Mouse (Mus musculus) neural tube, embryonic 11.5 days (tissue): ENCODE data around the gene Capn12. TPM values are rescaled to one million over a fixed set of nuclear protein-coding genes. Genes with fewer than 3 reads are reported as not detected.

Experiments used
- ATAC-seq: fragments of 200-750 bp; cut with Nextera tagmentation; 2 replicates; pipeline ENCODE4 v1.8.0; 2017; ENCODE audit warnings: moderate number of reproducible peaks, mild to moderate bottlenecking, moderate TSS enrichment, moderate library complexity; ENCODE audit not compliant: insufficient read depth, low FRiP score, low TSS enrichment
- DNase-seq: peaks from one replicate; pipeline ENCODE4 v3.0.0-alpha.2; 2015; ENCODE audit warnings: low spot score
- H3K27ac ChIP-seq: fragments of 300-500 bp; sonication (generic); 2 replicates; pipeline ENCODE4 v1.5.1; 2014; ENCODE audit warnings: low read depth, mild to moderate bottlenecking, low read length
- H3K27me3 ChIP-seq: fragments of 300-500 bp; sonication (generic); 2 replicates; pipeline ENCODE4 v1.6.1; 2014; ENCODE audit warnings: mild to moderate bottlenecking, low read length, mixed read lengths; ENCODE audit not compliant: control insufficient read depth, insufficient read depth
- H3K36me3 ChIP-seq: fragments of 300-500 bp; sonication (generic); 2 replicates; pipeline ENCODE4 v1.6.1; 2014; ENCODE audit warnings: mild to moderate bottlenecking, low read length, moderate library complexity, mixed read lengths; ENCODE audit not compliant: control insufficient read depth, insufficient read depth
- H3K4me1 ChIP-seq: fragments of 300-500 bp; sonication (generic); 2 replicates; pipeline ENCODE4 v1.6.1; 2014; ENCODE audit warnings: low read length, mixed read lengths; ENCODE audit not compliant: control insufficient read depth, insufficient read depth
- H3K4me2 ChIP-seq: fragments of 300-500 bp; sonication (generic); 2 replicates; pipeline ENCODE4 v1.6.1; 2014; ENCODE audit warnings: low read depth, mild to moderate bottlenecking, moderate library complexity
- H3K4me3 ChIP-seq: fragments of 300-500 bp; sonication (generic); 2 replicates; pipeline ENCODE4 v1.5.1; 2014; ENCODE audit warnings: low read depth, low read length
- H3K9ac ChIP-seq: fragments of 300-500 bp; sonication (generic); 2 replicates; pipeline ENCODE4 v1.6.1; 2014; ENCODE audit warnings: mild to moderate bottlenecking, low read length
- H3K9me3 ChIP-seq: fragments of 300-500 bp; sonication (generic); 2 replicates; pipeline ENCODE4 v1.6.1; 2016; ENCODE audit warnings: low read length; ENCODE audit not compliant: control insufficient read depth
- WGBS: fragments of 180-500 bp; shearing (Covaris S2); extraction: QIAGEN DNeasy Blood & Tissue Kit; methylation state at CpG from one replicate; pipeline ENCODE4 v1.1.7; 2014; 5-methylcytosine and 5-hydroxymethylcytosine counted together
- polyA plus RNA-seq: library from polyadenylated mRNA; unstranded; fragments of >200 nt; fragmentation: Nextera tagmentation; extraction: Ambion mirVana; gene quantifications from 2 replicates; pipeline ENCODE4 v1.2.1, GENCODE M21; 2014

Capn12 gene
- polyA plus RNA-seq, 1 experiment from 2014 or later, result 0.21 TPM

- Histone ChIP-seq H3K9ac (no peak overlapping the region), H3K4me1 (peaks cover 32% of the 10 kb centered on the region), H3K27ac (no peak overlapping the region), H3K27me3 (no peaks in the 10 kb centered on the region), H3K4me3 (no peak overlapping the region), H3K36me3 (peaks cover 4% of the 10 kb centered on the region), H3K4me2 (no peak overlapping the region), H3K9me3 (no peaks in the 10 kb centered on the region)
- DNase-seq, result no peak
- WGBS, result 90% methylated on average over 3 of the region's 3 CpGs
- ATAC-seq, result no peak
Observed at GRCm38 (mm10) chr7:28921178-28921577, 40.0 kb downstream of the Capn12 start.

- no peak overlapping the region for H3K9ac ChIP-seq
- DNase-seq (no peak), ATAC-seq (no peak)
- H3K4me1 ChIP-seq, result peaks cover 33% of the 10 kb centered on the region
- no peak overlapping the region for H3K4me2 ChIP-seq
- WGBS, result 91% methylated on average over 8 of the region's 8 CpGs
- no peaks in the 10 kb centered on the region for H3K9me3 ChIP-seq
- no peaks in the 10 kb centered on the region for H3K27me3 ChIP-seq
- H3K36me3 ChIP-seq, result peaks cover 3% of the 10 kb centered on the region; the same call in 1 of the 2 replicates
- no peak overlapping the region for H3K27ac ChIP-seq
- no peak overlapping the region for H3K4me3 ChIP-seq
Observed at GRCm38 (mm10) chr7:28921722-28922465, 40.7 kb downstream of the Capn12 start.

- no peak overlapping the region for H3K27ac ChIP-seq
- H3K9ac ChIP-seq, result no peak overlapping the region
- WGBS, result 84% methylated on average over 4 of the region's 4 CpGs
- ATAC-seq (no peak), DNase-seq (no peak)
- peaks cover under 1% of the 10 kb centered on the region; the same call in 1 of the 2 replicates for H3K36me3 ChIP-seq
- H3K4me2 ChIP-seq, result no peak overlapping the region
- no peaks in the 10 kb centered on the region for H3K27me3 ChIP-seq
- no peak overlapping the region for H3K4me3 ChIP-seq
- no peaks in the 10 kb centered on the region for H3K9me3 ChIP-seq
- peaks cover 33% of the 10 kb centered on the region for H3K4me1 ChIP-seq
Observed at GRCm38 (mm10) chr7:28922606-28923005, 41.4 kb downstream of the Capn12 start.

- no peaks in the 10 kb centered on the region for H3K27me3 ChIP-seq
- H3K4me3 ChIP-seq, result no peak overlapping the region
- H3K9me3 ChIP-seq, result no peaks in the 10 kb centered on the region
- peaks cover 33% of the 10 kb centered on the region for H3K4me1 ChIP-seq
- no peaks in the 10 kb centered on the region for H3K36me3 ChIP-seq
- WGBS, result 4% methylated on average over 4 of the region's 4 CpGs
- H3K9ac ChIP-seq, result peak overlapping the region; percentile 15; the same call in 1 of the 2 replicates
- DNase-seq (peak; percentile 47), ATAC-seq (no peak)
- H3K27ac ChIP-seq, result peak overlapping the region; percentile 56; the same call in 1 of the 2 replicates
- H3K4me2 ChIP-seq, result no peak overlapping the region; the same call in 1 of the 2 replicates
Observed at GRCm38 (mm10) chr7:28923865-28924291, 42.7 kb downstream of the Capn12 start.

GRCm38 (mm10) chr7:28924802-28925201 is 43.6 kb downstream of the Capn12 start:
- no peaks in the 10 kb centered on the region for H3K36me3 ChIP-seq
- peaks cover 33% of the 10 kb centered on the region for H3K4me1 ChIP-seq
- no peaks in the 10 kb centered on the region for H3K27me3 ChIP-seq
- no peak for DNase-seq
- H3K9ac ChIP-seq, result no peak overlapping the region
- no peak overlapping the region for H3K4me3 ChIP-seq
- no peaks in the 10 kb centered on the region for H3K9me3 ChIP-seq
- H3K4me2 ChIP-seq, result no peak overlapping the region
- 72% methylated on average over 3 of the region's 3 CpGs for WGBS
- ATAC-seq, result no peak
- H3K27ac ChIP-seq, result peak overlapping the region; percentile 40

GRCm38 (mm10) chr7:28925317-28925716 is 44.1 kb downstream of the Capn12 start:
- 46% methylated on average over 9 of the region's 9 CpGs for WGBS
- peak overlapping the region; percentile 40; the same call in 1 of the 2 replicates for H3K27ac ChIP-seq
- H3K4me1 ChIP-seq, result peaks cover 33% of the 10 kb centered on the region
- H3K36me3 ChIP-seq, result no peaks in the 10 kb centered on the region
- H3K27me3 ChIP-seq, result no peaks in the 10 kb centered on the region
- no peak overlapping the region for H3K4me2 ChIP-seq
- ATAC-seq, result no peak
- H3K9me3 ChIP-seq, result no peaks in the 10 kb centered on the region
- DNase-seq, result peak; percentile 36
- H3K4me3 ChIP-seq, result no peak overlapping the region
- no peak overlapping the region for H3K9ac ChIP-seq

- H3K27ac ChIP-seq, result 0 out of 2 replicates have a peak overlapping the region, but pooled peaks have one; percentile 14
- no peaks in the 10 kb centered on the region for H3K36me3 ChIP-seq
- H3K4me2 ChIP-seq, result no peak overlapping the region
- ATAC-seq, result no peak
- peaks cover 33% of the 10 kb centered on the region for H3K4me1 ChIP-seq
- no peak overlapping the region for H3K4me3 ChIP-seq
- no peak for DNase-seq
- WGBS, result 77% methylated on average over 2 of the region's 2 CpGs
- no peaks in the 10 kb centered on the region for H3K27me3 ChIP-seq
- no peaks in the 10 kb centered on the region for H3K9me3 ChIP-seq
- H3K9ac ChIP-seq, result no peak overlapping the region
Observed at GRCm38 (mm10) chr7:28926172-28926571, 45.0 kb downstream of the Capn12 start.

GRCm38 (mm10) chr7:28929381-28929780 is 48.2 kb downstream of the Capn12 start:
- H3K36me3 ChIP-seq, result no peaks in the 10 kb centered on the region; the same call in 1 of the 2 replicates
- no peak overlapping the region for H3K4me3 ChIP-seq
- H3K4me1 ChIP-seq, result peaks cover 18% of the 10 kb centered on the region
- H3K4me2 ChIP-seq, result no peak overlapping the region
- no peak overlapping the region for H3K9ac ChIP-seq
- no peak overlapping the region for H3K27ac ChIP-seq
- H3K9me3 ChIP-seq, result no peaks in the 10 kb centered on the region
- no peaks in the 10 kb centered on the region for H3K27me3 ChIP-seq
- ATAC-seq (no peak), DNase-seq (no peak)
- 59% methylated on average over 3 of the region's 3 CpGs for WGBS
